23 mouse cellular contexts compared by ENCODE assay signal in the genomic region with DNA sequence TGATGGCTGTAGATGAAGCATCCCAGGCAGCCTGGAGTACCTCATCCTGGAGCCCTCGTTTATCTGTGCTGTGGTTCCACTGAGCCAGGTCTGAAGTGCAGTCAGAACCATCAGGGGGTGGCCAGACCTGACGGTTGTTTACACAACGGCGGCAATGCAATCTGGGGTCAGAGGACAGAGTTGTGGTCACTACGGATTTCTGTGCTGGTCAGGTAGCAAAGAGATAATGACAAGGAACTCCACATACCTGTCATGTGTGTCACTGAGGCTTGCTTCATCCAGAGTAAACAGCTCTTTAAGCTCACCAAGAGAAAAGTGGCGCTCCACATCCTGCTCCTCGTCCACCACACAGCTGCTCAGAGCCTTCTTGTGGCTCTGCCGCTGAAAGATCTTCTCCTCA. TPM values are rescaled to one million over a fixed set of nuclear protein-coding genes. Genes with fewer than 3 reads are reported as not detected.
DNase-seq lines count a peak whose midpoint lies in the region; ATAC-seq lines count a peak whose summit lies in the region.
"Had no signal": no experiment of that assay in that cellular context is flagged by ENCODE, and none has a peak within 500 bp of the region (broad histone marks: within the 10 kb centered on the region; RNA-seq: fewer than 3 reads in every experiment).

No protein-coding gene starts in this region.

- H3K9ac ChIP-seq in liver, embryonic 11.5 days (ENCODE audit: low read depth, low read length) = no peak overlapping the region
- no peak overlapping the region for H3K9ac ChIP-seq in liver, embryonic 16.5 days (ENCODE audit: low read depth, low read length)
- no peak overlapping the region for H3K9ac ChIP-seq in hindbrain, embryonic 16.5 days (ENCODE audit: low read depth, low read length)
- H3K9ac ChIP-seq in midbrain, embryonic 14.5 days (replicated peaks; ENCODE audit: low read length) = no peak overlapping the region
- H3K9ac ChIP-seq: hindbrain, embryonic 14.5 days; limb, embryonic 13.5 days; midbrain, embryonic 15.5 days; neural tube, embryonic 12.5 days had no signal

- H3K27me3 ChIP-seq in liver, embryonic 11.5 days (replicated peaks; ENCODE audit: control insufficient read depth, insufficient read depth, low read length) = no peaks in the 10 kb centered on the region
- H3K27me3 ChIP-seq in liver, embryonic 16.5 days (ENCODE audit: control insufficient read depth, insufficient read depth, low read depth, low read length) = no peaks in the 10 kb centered on the region
- no peaks in the 10 kb centered on the region for H3K27me3 ChIP-seq in hindbrain, embryonic 16.5 days (replicated peaks; ENCODE audit: control insufficient read depth, insufficient read depth, low read length)
- no peaks in the 10 kb centered on the region for H3K27me3 ChIP-seq in midbrain, embryonic 14.5 days (ENCODE audit: control insufficient read depth, insufficient read depth, low read length)
- H3K27me3 ChIP-seq: limb, embryonic 13.5 days; midbrain, embryonic 15.5 days; neural tube, embryonic 12.5 days had no signal

- H3K36me3 ChIP-seq in liver, embryonic 11.5 days (ENCODE audit: control insufficient read depth, insufficient read depth, low read length) = peaks cover 51% of the 10 kb centered on the region
- peaks cover 62% of the 10 kb centered on the region for H3K36me3 ChIP-seq in liver, embryonic 16.5 days (ENCODE audit: control insufficient read depth, insufficient read depth)
- peaks cover 60% of the 10 kb centered on the region for H3K36me3 ChIP-seq in hindbrain, embryonic 16.5 days (ENCODE audit: control insufficient read depth, insufficient read depth, low read length)
- H3K36me3 ChIP-seq in midbrain, embryonic 14.5 days (ENCODE audit: control insufficient read depth, insufficient read depth, low read length) = peaks cover 72% of the 10 kb centered on the region

- H3K27ac ChIP-seq in liver, embryonic 11.5 days (ENCODE audit: low read depth, low read length) = 0 out of 2 replicates have a peak overlapping the region, but pooled peaks have one; percentile 5
- 0 out of 2 replicates have a peak overlapping the region, but pooled peaks have one; percentile 23 for H3K27ac ChIP-seq in liver, embryonic 16.5 days (ENCODE audit: low read length)
- H3K27ac ChIP-seq in hindbrain, embryonic 16.5 days (ENCODE audit: low read depth, low read length) = no peak overlapping the region
- no peak overlapping the region for H3K27ac ChIP-seq in midbrain, embryonic 14.5 days (replicated peaks; ENCODE audit: low read depth, low read length)
- H3K27ac ChIP-seq: gastrocnemius, adult 2 months; heart, embryonic 10.5 days; hindbrain, embryonic 14.5 days; limb, embryonic 13.5 days; midbrain, embryonic 15.5 days; neural tube, embryonic 12.5 days had no signal

- ATAC-seq in liver, embryonic 11.5 days (replicated peaks; ENCODE audit: low FRiP score) = no peak
- peak; percentile 74 for ATAC-seq in liver, embryonic 16.5 days (ENCODE audit: low read depth)
- ATAC-seq in hindbrain, embryonic 16.5 days = no peak
- ATAC-seq in midbrain, embryonic 14.5 days (ENCODE audit: low FRiP score, low TSS enrichment) = no peak
- ATAC-seq: forebrain, embryonic 14.5 days; midbrain, embryonic 15.5 days had no signal

- H3K4me3 ChIP-seq in liver, embryonic 11.5 days (ENCODE audit: low read depth, low read length) = no peak overlapping the region
- H3K4me3 ChIP-seq in liver, embryonic 16.5 days (ENCODE audit: low read depth, low read length) = no peak overlapping the region
- no peak overlapping the region for H3K4me3 ChIP-seq in hindbrain, embryonic 16.5 days (ENCODE audit: low read length)
- no peak overlapping the region for H3K4me3 ChIP-seq in midbrain, embryonic 14.5 days (replicated peaks; ENCODE audit: low read depth, low read length)
- H3K4me3 ChIP-seq: gastrocnemius, adult 2 months; heart, embryonic 10.5 days; limb, embryonic 13.5 days; midbrain, embryonic 15.5 days; neural tube, embryonic 12.5 days had no signal

- H3K9me3 ChIP-seq in liver, embryonic 11.5 days (ENCODE audit: control insufficient read depth, low read length) = no peaks in the 10 kb centered on the region
- no peaks in the 10 kb centered on the region for H3K9me3 ChIP-seq in liver, embryonic 16.5 days (replicated peaks; ENCODE audit: control insufficient read depth, low read length)
- H3K9me3 ChIP-seq in hindbrain, embryonic 16.5 days (ENCODE audit: control insufficient read depth, low read length) = no peaks in the 10 kb centered on the region
- H3K9me3 ChIP-seq in midbrain, embryonic 14.5 days (ENCODE audit: control insufficient read depth, low read length) = no peaks in the 10 kb centered on the region
- H3K9me3 ChIP-seq: heart, embryonic 10.5 days; limb, embryonic 13.5 days; midbrain, embryonic 15.5 days; neural tube, embryonic 12.5 days had no signal

- DNase-seq in urinary bladder, postnatal 14 days (ENCODE audit: low spot score) = peak; percentile 29
- no peak for DNase-seq in urinary bladder, postnatal 4 days (ENCODE audit: low spot score in 2 of 2)
- DNase-seq in liver, embryonic 11.5 days (ENCODE audit: low spot score) = no peak
- no peak for DNase-seq in ovary, postnatal 36 days (ENCODE audit: low spot score)
- no peak for DNase-seq in midbrain, embryonic 14.5 days
- DNase-seq: adrenal gland, postnatal 10 days; cerebellum, adult 18-20 months; cerebellum, postnatal 25 days; gastrocnemius, adult 2 months; heart, postnatal 4 days; kidney, postnatal 4 days; layer of hippocampus, adult 9-11 months; lung, postnatal 4 days; right cerebral cortex, postnatal 4 days; thymus, postnatal 14 days had no signal

- H3K4me2 ChIP-seq in liver, embryonic 11.5 days = no peak overlapping the region
- no peak overlapping the region for H3K4me2 ChIP-seq in liver, embryonic 16.5 days (ENCODE audit: low read depth, low read length)
- H3K4me2 ChIP-seq in hindbrain, embryonic 16.5 days (ENCODE audit: low read length) = no peak overlapping the region
- no peak overlapping the region for H3K4me2 ChIP-seq in midbrain, embryonic 14.5 days (ENCODE audit: low read length)
- H3K4me2 ChIP-seq: hindbrain, embryonic 14.5 days; limb, embryonic 13.5 days; midbrain, embryonic 15.5 days; neural tube, embryonic 12.5 days had no signal

- peaks cover 17% of the 10 kb centered on the region for H3K4me1 ChIP-seq in liver, embryonic 11.5 days (replicated peaks; ENCODE audit: control insufficient read depth, insufficient read depth, low read length)
- peaks cover 15% of the 10 kb centered on the region for H3K4me1 ChIP-seq in liver, embryonic 16.5 days (ENCODE audit: control insufficient read depth, low read depth, low read length)
- H3K4me1 ChIP-seq in hindbrain, embryonic 16.5 days (ENCODE audit: control insufficient read depth, insufficient read depth, low read depth, low read length) = no peaks in the 10 kb centered on the region
- H3K4me1 ChIP-seq in midbrain, embryonic 14.5 days (ENCODE audit: control insufficient read depth, insufficient read depth, low read length) = no peaks in the 10 kb centered on the region
- H3K4me1 ChIP-seq: heart, embryonic 10.5 days; limb, embryonic 13.5 days; midbrain, embryonic 15.5 days; neural tube, embryonic 12.5 days had no signal

- 71% methylated on average over 8 of the region's 8 CpGs for WGBS in liver, embryonic 11.5 days
- 71% methylated on average over 8 of the region's 8 CpGs for WGBS in liver, embryonic 16.5 days (ENCODE audit: insufficient replicate concordance)
- 86% methylated on average over 8 of the region's 8 CpGs for WGBS in hindbrain, embryonic 16.5 days
- WGBS in midbrain, embryonic 14.5 days = 92% methylated on average over 8 of the region's 8 CpGs

RNA-seq across cellular contexts. Expression of a gene that starts 22.1 kb away (rescaled TPM):
- 67.6 and 70.8 TPM in 2 replicates for polyA plus RNA-seq in liver, embryonic 11.5 days (2014; fragmentation: Nextera tagmentation; extraction: Ambion mirVana)
- polyA plus RNA-seq in liver, embryonic 16.5 days (2015; fragmentation: Nextera tagmentation; extraction: Ambion mirVana) = 24.3 and 26.1 TPM in 2 replicates
- 72.1 and 78.4 TPM in 2 replicates for polyA plus RNA-seq in hindbrain, embryonic 16.5 days (2015; fragmentation: Nextera tagmentation; extraction: Ambion mirVana)
- polyA plus RNA-seq in midbrain, embryonic 14.5 days (2014; fragmentation: Nextera tagmentation; extraction: Ambion mirVana) = 72.6 and 75.2 TPM in 2 replicates

RNA-seq across cellular contexts. Expression of a gene that starts 22.3 kb away (rescaled TPM):
- polyA plus RNA-seq in liver, embryonic 11.5 days (2014; fragmentation: Nextera tagmentation; extraction: Ambion mirVana) = 483 and 529 TPM in 2 replicates
- polyA plus RNA-seq in liver, embryonic 16.5 days (2015; fragmentation: Nextera tagmentation; extraction: Ambion mirVana) = 296 and 326 TPM in 2 replicates
- polyA plus RNA-seq in hindbrain, embryonic 16.5 days (2015; fragmentation: Nextera tagmentation; extraction: Ambion mirVana) = 427 and 492 TPM in 2 replicates
- polyA plus RNA-seq in midbrain, embryonic 14.5 days (2014; fragmentation: Nextera tagmentation; extraction: Ambion mirVana) = 405 and 483 TPM in 2 replicates

RNA-seq across cellular contexts. Expression of a gene that starts 26.3 kb away (rescaled TPM):
- 59.4 and 61.7 TPM in 2 replicates for polyA plus RNA-seq in liver, embryonic 11.5 days (2014; fragmentation: Nextera tagmentation; extraction: Ambion mirVana)
- 23.1 and 23.7 TPM in 2 replicates for polyA plus RNA-seq in liver, embryonic 16.5 days (2015; fragmentation: Nextera tagmentation; extraction: Ambion mirVana)
- 7.6 and 9.1 TPM in 2 replicates for polyA plus RNA-seq in hindbrain, embryonic 16.5 days (2015; fragmentation: Nextera tagmentation; extraction: Ambion mirVana)
- polyA plus RNA-seq in midbrain, embryonic 14.5 days (2014; fragmentation: Nextera tagmentation; extraction: Ambion mirVana) = 5.3 and 10.5 TPM in 2 replicates

RNA-seq across cellular contexts. Expression of a gene that starts 26.4 kb away (rescaled TPM):
- 32.8 and 37.7 TPM in 2 replicates for polyA plus RNA-seq in liver, embryonic 11.5 days (2014; fragmentation: Nextera tagmentation; extraction: Ambion mirVana)
- polyA plus RNA-seq in liver, embryonic 16.5 days (2015; fragmentation: Nextera tagmentation; extraction: Ambion mirVana) = 10.4 and 11.8 TPM in 2 replicates
- 68.2 and 72.1 TPM in 2 replicates for polyA plus RNA-seq in hindbrain, embryonic 16.5 days (2015; fragmentation: Nextera tagmentation; extraction: Ambion mirVana)
- 55.0 and 66.4 TPM in 2 replicates for polyA plus RNA-seq in midbrain, embryonic 14.5 days (2014; fragmentation: Nextera tagmentation; extraction: Ambion mirVana)

RNA-seq across cellular contexts. Expression of a gene that starts 43.5 kb away (rescaled TPM):
- polyA plus RNA-seq in liver, embryonic 11.5 days (2014; fragmentation: Nextera tagmentation; extraction: Ambion mirVana) = 17.8 and 19.5 TPM in 2 replicates
- 8.6 and 8.9 TPM in 2 replicates for polyA plus RNA-seq in liver, embryonic 16.5 days (2015; fragmentation: Nextera tagmentation; extraction: Ambion mirVana)
- polyA plus RNA-seq in hindbrain, embryonic 16.5 days (2015; fragmentation: Nextera tagmentation; extraction: Ambion mirVana) = 11.9 and 12.1 TPM in 2 replicates
- 11.5 and 13.6 TPM in 2 replicates for polyA plus RNA-seq in midbrain, embryonic 14.5 days (2014; fragmentation: Nextera tagmentation; extraction: Ambion mirVana)

Comparison
In these comparisons a context has a peak if more than half of its experiments do, and no peak if none do; other contexts are left out.
1. H3K27ac ChIP-seq: peak in liver, embryonic 11.5 days (single experiment) and liver, embryonic 16.5 days (single experiment); none in hindbrain, embryonic 16.5 days (single experiment) and midbrain, embryonic 14.5 days (single experiment).